Mouse (Mus musculus) embryonic stem cell, embryonic (primary cell): ENCODE measurements around the gene Cnga1.
"Not testable (repeated sequence)": the region's sequence is repeated elsewhere in the genome, so short reads cannot be mapped to it uniquely, and the experiment has no call there.

ENCODE experiments used
- CTCF ChIA-PET, 4 experiments: fragments of 300-600 bp in 2 of 4; fragments of 350-600 bp in 2 of 4; sonication (Branson Sonifier 250); formaldehyde crosslinking; loops; one replicate each; lab custom pipeline; 2022; ENCODE audit warnings: inconsistent platforms in 2 of 4; lab: Charles Lee
- POLR2A ChIA-PET, 4 experiments: fragments of 300-600 bp in 2 of 4; fragments of 350-600 bp in 2 of 4; sonication (Branson Sonifier 250); formaldehyde crosslinking; loops; one replicate each; lab custom pipeline; 2022; ENCODE audit warnings: antibody characterized with exemption in 4 of 4, inconsistent platforms in 1 of 4; lab: Charles Lee

Cnga1 gene

GRCm38 (mm10) chr5:72580088-72580969 is 63.7 kb downstream of the Cnga1 start:
- CTCF ChIA-PET, result interaction anchor here in 1 of 4 experiments (1.0 kb wide), 1 partner anchor 433 kb away, joined by 3 read pairs; no protein-coding TSS in a partner anchor
- POLR2A ChIA-PET, result interaction anchor here in 1 of 4 experiments (1.1 kb wide), 1 partner anchor 434 kb away, joined by 3 read pairs; no protein-coding TSS in a partner anchor

GRCm38 (mm10) chr5:72579599-72579998 is 64.5 kb downstream of the Cnga1 start:
- CTCF ChIA-PET, result interaction anchor here in 2 of 4 experiments (0.6 to 1.2 kb wide), 2 partner anchors 55 to 131 kb away, joined by 3 read pairs; no protein-coding TSS in a partner anchor
- POLR2A ChIA-PET, result interaction anchor here in 2 of 4 experiments (0.7 to 0.9 kb wide), 4 partner anchors 302 to 435 kb away, joined by 3 to 5 read pairs (median 3); no protein-coding TSS in a partner anchor

GRCm38 (mm10) chr5:72565621-72566020 is 78.5 kb downstream of the Cnga1 start:
- ChIA-PET CTCF (no interaction called here), POLR2A (no interaction called here)

- CTCF ChIA-PET, POLR2A ChIA-PET: not testable (repeated sequence)
Observed at GRCm38 (mm10) chr5:72563183-72563582, 80.9 kb downstream of the Cnga1 start.

GRCm38 (mm10) chr5:72560976-72561628 is 83.0 kb downstream of the Cnga1 start:
- POLR2A ChIA-PET, result interaction anchor here in 2 of 4 experiments (0.5 to 1.4 kb wide), 2 partner anchors 17 to 380 kb away, joined by 3 to 4 read pairs; no protein-coding TSS in a partner anchor
- CTCF ChIA-PET, result interaction anchor here in 1 of 4 experiments (0.7 kb wide), 1 partner anchor 117 kb away, joined by 3 read pairs; no protein-coding TSS in a partner anchor

GRCm38 (mm10) chr5:72559544-72560049 is 84.5 kb downstream of the Cnga1 start, which contains the start of gene Nfxl1:
Nfxl1 (minus strand) TSS chr5:72559684.
- CTCF ChIA-PET, result interaction anchor here (0.5 to 1.0 kb wide), 11 partner anchors 28 to 1637 kb away, joined by 3 to 9 read pairs (median 3); partner anchors contain the start of gene Tec (in 1 of the 4)
- POLR2A ChIA-PET, result interaction anchor here (0.5 to 3.4 kb wide), 49 partner anchors 8 to 1960 kb away, joined by 3 to 15 read pairs (median 3); partner anchors contain the start of genes Commd8 (in 1 of the 4), Corin (in 1 of the 4), Ociad1 (in 1 of the 4) and Slain2 (in 1 of the 4)

GRCm38 (mm10) chr5:72558716-72559526 is 85.2 kb downstream of the Cnga1 start:
- POLR2A ChIA-PET, result interaction anchor here (0.5 to 3.4 kb wide), 47 partner anchors 8 to 1961 kb away, joined by 3 to 15 read pairs (median 3); partner anchors contain the start of genes Commd8 (in 1 of the 4), Corin (in 1 of the 4), Ociad1 (in 1 of the 4) and Slain2 (in 1 of the 4)
- CTCF ChIA-PET, result interaction anchor here (0.5 to 1.0 kb wide), 12 partner anchors 29 to 1638 kb away, joined by 3 to 9 read pairs (median 3); partner anchors contain the start of gene Tec (in 1 of the 4)

- ChIA-PET CTCF (interaction anchor here in 1 of 4 experiments (0.7 kb wide), 1 partner anchor 1831 kb away, joined by 3 read pairs; no protein-coding TSS in a partner anchor), POLR2A (no interaction called here)
Observed at GRCm38 (mm10) chr5:72556245-72556644, 87.8 kb downstream of the Cnga1 start.
